Mouse (Mus musculus): ENCODE data around the gene Tollip.

Tollip gene

DNA sequence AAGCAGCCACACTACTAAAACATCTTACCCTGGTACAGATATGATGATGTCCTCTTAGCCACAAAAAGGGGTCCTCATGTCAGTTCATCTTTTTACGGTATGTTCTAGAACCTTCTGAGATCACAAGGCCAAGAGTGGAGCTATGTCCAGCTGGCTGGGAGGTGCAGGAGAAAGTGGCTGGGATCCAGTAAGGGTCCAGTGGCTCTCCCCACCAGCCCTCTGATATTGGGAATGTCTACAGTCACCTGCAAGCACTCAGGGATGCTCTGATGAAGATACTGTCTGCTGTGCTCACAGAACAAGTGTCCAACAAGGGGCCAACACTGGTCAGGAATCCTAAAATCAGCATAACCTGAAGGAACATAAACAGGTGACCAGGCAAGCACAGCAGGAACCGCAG, at the start of gene Tollip:
Gene Tollip (minus strand): TSS at position 101 of the 400 bp plus-strand sequence.
- no peak for DNase-seq (ENCODE audit: low spot score in 2 of 2)

DNA sequence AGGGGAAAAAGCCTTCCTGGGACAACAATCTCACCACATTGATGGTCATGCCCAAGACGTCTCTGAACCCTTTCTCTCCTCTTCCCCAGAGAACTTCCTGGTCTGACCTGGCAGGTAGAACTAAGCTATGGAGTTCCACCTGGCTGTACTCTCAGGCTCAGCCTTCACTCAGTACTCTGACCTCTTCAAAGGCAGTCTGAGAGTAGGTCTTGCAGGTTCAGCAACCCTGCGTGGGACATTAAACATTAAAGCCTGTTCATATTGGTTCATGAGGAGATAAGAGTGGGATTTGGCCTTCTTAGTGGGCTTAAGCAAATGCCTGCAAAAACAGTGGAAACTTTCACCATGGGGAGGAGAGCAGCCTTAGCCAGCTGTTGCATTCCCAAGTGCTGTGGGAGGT, 48.0 kb upstream of the Tollip start:
- no peak for DNase-seq (ENCODE audit: low spot score in 2 of 2)

DNA sequence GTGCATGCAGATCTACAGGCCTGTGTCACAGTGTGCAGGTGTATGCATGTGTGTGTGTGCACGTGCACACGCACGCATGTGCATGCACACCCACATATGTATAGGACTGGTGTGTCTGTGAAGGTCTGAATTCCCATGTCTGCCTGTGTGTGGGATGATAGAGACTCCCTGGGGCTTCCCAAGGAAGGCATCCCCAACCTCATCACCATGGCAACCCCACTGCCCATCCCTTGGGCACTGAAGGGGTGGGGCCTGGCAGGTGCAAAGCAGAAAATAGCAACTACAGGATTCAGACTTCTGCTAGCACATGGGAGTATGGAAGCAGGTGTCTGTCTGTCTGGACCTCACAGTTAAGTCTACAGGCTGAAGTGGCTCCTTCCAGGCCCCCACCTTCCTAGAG, 44.2 kb upstream of the Tollip start:
- DNase-seq (ENCODE audit: low spot score in 2 of 2), result no peak

DNA sequence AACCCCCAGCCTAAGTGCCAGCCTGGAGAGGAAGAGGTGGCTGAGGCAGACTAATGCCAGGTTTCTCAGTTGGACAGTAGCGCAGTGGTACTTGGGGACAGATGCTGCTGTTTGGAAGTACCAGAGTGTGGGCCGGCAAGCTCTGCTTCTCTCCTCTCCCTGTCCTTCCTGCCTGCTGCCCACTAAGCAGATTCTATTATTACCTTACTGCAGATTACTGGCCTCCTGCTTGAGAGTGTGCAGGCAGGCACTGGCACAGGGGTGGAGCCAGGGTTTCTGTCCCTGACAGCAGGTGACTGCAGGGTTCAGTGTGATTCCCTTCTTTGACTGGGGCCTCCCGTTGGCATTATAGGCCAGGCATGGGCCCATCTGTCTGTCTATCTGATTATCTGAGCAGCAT, 43.2 kb upstream of the Tollip start:
- no peak for DNase-seq (ENCODE audit: low spot score in 2 of 2)

DNA sequence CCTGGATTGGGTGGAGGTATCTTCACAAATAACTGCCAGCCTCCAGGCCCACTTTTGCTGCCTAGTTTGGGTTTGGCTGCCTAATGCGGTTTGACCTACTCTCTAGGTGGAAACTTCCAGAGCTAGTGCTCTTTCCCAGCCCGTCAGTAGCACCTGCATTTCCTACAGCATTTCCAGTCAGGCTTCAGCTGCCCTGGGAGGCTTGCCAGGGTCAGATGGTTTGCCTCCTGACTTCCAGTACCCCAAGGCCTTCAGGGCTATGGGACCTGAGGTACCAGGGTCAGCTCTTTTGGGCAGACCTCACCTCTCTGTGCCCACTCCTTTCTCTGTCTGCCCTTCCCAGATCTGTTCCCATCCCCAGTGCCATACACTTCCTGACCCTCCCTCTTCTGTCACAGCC, 42.6 kb upstream of the Tollip start:
- DNase-seq (ENCODE audit: low spot score in 2 of 2), result no peak

DNA sequence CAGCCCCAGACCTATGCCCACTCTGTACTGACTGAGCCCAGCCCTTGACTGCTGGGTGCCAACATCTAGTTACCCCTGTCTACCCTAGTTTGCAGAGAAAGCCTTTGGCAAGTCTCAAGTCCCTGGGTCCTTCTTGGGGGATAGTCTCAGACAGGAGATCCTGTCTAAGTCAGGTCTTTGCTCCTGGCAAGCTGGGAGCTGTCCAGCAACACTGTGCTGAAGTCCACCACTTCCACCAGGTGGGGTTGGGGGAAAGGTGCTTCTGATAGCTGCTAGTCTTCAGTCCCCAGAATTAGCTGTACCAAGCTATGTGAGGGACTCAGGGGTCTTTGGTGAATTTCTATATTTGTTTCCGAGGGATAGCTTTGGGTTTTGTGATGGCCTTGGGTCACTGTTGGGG, 40.8 kb upstream of the Tollip start:
- DNase-seq (ENCODE audit: low spot score in 2 of 2), result no peak

DNA sequence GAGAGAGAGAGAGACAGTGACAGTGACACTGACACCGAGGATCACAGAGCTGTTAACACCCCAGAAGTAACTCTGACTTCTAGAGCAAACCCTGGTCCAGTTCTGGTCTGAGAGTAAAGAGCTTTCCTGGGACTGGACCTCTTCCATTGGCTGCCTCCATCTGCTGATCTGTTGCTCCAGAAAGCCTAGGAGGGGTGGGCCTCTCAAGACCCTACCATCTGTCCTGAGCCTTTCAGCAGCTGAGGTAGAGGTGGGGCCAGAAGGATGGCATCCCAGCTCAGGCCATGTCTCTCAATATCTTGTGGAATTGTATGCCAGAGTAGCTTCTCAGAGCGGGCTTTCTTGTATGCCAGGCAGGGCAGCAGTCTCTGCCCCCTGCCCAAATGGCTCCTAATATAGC, 39.9 kb upstream of the Tollip start:
- DNase-seq (ENCODE audit: low spot score in 2 of 2), result no peak

DNA sequence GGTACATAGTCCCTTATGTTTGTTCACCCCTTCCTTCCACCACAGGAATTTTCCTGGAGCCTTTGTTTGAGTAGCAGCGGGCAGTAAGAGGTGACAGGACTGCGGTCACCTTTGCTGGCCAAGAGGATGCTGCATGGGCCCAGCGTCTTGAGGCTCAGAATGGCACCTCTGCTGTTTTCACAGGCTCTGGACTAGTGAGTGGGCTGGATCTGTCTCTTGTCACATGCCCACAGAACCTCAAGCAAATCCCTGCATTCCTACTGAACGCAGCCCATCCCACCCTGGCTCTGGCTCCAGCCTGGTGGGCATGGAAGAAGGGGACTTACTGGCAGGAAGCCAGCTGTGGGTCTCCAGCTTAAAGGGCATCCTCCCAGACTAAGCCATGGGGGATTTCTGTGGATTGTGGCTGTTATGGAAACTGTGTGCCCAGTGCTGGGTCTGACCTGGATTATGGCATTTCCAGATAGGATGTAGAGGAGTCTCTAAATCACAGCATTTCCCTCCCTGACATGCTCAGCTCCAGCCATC, 39.3 kb upstream of the Tollip start:
- no peak for DNase-seq (ENCODE audit: low spot score in 2 of 2)

DNA sequence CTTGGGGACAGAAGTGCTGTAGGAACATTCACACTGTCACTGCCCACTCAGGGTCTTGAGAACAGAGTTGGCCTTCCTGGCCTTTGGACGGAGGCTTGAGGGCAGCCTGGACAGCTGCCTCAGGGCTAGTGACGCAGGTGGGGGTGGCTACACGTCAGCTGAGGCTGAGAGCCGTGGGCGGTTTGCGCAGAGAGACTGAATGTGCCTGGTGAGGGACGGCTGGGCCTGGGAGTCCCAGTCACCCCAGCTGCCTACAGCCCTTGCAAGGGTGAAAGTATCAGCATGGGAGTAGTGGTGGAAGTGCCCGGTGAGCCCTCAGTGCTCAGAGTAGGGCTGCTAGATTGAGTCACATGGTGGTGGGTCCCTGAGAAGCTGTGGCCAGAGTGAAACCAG, 37.9 kb upstream of the Tollip start:
- no peak for DNase-seq (ENCODE audit: low spot score in 2 of 2)

DNA sequence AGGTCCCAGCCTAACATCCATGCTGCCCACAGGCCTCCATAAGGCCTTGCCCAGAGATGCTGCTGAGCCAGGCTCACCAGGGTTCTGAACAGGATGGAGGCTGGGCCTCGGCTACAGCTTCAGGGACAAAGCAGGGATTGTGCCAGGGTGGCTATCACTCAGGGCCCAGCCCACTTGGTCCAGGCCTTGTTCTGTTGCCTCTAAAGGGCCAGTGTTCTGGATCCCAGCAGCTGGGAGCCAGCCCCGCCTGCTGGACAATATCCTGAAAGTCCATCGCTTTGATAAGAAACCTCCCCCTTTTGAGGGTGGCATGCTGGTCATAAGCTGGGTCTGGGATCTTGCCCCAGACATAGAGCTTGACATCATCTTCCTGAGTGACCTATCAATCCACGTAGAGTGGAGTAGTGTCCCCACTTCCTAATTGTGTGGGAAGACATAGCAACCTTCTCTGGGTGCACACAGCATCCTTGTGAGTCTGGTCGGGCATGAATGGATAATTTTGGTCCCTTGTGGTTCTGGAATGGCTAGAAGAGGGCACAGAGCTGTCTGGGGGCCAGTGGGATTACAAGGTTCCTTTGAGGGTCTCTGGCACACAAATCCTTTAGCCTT, 37.4 kb upstream of the Tollip start:
- no peak for DNase-seq (ENCODE audit: low spot score in 2 of 2)

DNA sequence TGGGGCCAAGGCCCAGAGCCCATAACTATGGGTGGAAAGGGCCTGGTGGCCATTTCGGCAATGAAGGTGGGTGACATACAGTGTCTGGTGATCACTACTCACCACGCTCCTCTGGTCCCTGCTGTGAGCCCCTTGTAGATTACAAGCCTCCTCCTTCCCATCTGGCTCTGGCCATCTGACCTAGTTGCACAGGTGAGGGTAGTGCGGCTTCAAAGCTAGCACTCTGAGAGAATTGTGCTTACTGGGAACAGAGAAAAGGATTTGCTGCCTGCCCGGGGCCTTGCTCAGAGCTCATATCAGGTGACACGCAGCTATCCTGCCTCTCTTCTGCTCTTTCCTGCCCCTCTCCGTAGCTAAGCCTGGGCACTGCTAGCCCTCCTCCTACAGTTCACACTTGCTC, 35.3 kb upstream of the Tollip start:
- no peak for DNase-seq (ENCODE audit: low spot score in 2 of 2)

DNA sequence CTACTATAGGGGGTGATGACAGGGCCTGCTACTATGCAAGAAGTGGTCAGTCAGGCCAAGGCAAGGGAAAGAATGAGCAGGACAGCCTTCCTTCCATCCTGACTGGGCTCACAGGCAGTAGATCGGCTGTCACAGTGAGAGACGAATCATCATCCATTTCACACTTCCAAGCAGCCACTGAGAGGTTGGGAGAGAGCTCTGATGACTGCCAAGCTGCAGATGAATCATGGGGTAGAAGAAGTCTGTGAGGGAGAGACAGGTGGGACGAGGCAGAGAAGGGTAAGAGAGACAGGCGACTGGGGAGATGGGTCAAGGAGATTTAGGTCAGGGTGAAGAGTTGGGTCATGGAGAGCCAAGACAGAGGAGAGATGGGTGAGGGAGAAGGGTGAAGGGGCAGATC, 34.6 kb upstream of the Tollip start:
- DNase-seq (ENCODE audit: low spot score in 2 of 2), result no peak

DNA sequence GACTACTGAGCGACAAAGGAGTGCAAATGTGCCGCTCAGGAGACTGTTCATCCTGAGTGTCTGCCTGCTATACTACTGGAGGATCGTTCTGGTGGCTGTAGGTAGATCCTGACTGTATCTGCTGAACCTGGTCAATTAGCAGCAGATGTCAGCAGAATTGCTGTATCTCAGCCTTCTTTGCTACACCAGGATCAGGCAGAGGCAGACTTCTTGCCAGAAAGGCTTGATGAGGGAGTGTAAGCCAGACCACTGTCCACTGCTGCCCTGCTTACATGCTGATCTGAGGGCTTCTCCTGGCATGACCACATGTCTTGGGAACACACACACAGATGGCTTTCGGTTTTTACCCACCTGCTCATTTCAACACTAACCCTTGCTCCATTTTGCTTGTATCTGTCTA, 33.5 kb upstream of the Tollip start:
- DNase-seq (ENCODE audit: low spot score in 2 of 2), result no peak

DNA sequence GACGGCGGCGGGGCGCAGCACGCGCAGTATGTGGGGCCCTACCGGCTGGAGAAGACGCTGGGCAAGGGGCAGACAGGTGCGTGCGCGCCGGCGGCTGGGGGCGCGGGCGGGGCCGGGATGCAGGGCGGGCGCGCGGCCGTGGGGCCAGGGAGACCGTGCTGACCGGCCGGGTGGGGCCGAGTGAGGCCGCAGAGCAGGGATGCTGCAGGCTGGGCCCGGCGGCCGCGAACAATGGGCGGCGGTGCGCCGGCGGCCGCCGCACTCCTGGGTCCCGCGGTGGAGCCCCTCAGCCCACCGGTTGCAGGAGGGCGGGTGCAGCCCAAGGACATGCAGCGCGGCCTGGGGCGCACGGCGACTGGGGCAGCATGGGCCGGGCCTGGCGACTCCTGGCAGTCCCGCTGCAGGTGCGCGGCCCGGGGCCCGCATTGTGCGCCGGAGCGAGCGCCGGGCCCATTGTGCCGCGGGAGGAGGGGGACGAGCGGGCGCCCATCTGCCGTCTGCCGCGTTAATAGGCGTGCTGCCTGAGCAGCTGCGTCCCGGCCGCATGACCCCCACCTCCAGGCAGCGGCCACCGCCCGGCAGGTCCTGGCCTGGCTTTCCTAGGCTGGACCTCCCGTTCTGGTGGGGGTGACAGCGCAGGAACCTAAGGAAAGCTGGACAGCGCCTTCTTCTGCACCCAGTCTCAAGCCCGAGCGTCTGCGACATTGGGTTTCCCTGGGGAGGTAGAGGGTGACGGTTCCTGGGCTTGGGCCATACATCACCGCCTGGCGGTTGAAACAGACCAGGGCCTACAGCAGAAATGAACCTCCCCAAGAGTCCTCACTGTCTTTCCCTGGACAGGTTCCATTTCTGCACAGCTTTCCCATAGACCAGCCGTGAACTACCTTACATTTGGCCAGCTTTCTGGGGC, 32.1 kb upstream of the Tollip start:
- peak in 1 of 2 experiments; percentile 65 for DNase-seq (ENCODE audit: low spot score in 2 of 2)

DNA sequence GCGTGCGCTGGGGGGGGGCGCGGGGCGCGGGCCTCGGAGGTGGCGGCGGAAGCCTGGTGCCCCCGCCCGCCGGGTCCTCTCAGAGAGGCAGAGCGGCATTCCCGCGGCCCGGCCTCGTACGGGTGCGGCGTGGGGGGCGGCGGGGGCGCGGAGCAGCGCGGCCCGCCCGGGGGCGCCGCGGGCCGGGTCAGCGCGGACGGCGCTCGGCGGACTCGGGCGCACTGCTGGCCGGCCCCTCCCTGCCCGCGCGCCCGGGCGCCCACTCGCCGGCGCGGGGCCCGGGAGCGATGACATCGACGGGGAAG, 31.4 kb upstream of the Tollip start:
- no peak for DNase-seq (ENCODE audit: low spot score in 2 of 2)

DNA sequence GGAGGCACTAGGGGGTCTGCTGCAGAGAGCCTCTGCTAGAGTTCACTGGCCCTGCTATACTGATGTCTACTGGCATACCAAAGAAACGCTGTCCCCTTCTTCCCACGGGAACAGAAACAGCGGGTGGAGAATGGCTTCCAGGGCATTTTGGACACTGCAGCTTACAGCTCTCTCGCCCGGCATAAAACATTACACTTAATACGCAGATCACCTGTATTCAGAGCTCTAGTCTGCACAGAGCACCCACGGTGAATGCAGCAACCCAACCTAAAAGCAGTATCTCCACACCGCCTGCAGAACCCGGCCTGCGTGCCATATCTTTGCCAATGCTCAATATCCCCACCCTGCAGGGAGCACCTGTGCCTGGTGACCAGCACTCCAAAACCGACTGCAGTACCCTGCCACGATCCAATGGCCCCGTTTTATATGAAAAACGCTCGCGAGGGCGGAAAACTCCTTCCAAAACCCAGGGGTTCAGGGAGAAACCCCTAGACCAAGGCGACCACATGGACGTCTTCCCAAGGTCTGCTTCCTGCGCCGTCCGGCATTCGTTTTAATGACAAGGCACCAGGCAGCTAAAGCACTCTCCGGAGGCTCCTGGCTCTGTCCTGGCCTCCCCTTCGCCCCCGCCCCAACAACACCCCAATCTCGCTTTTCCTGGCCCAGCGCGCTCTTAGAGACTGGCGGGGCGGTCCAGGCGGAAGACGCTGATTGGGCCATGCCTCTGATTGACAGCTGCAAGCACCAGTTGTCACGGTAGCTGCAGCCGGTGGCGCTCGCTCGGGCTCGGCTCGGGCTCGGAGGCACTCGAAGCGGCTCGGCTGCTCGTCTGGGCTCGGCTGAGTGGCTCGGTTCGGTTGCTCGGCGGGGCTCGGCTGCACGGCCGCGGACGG, 30.8 kb upstream of the Tollip start, which contains the start of gene Brsk2:
Gene Brsk2 (plus strand): TSS at position 846 of the 893 bp plus-strand sequence.
- peak; percentile 78 to 89 for DNase-seq (ENCODE audit: low spot score in 2 of 2)

DNA sequence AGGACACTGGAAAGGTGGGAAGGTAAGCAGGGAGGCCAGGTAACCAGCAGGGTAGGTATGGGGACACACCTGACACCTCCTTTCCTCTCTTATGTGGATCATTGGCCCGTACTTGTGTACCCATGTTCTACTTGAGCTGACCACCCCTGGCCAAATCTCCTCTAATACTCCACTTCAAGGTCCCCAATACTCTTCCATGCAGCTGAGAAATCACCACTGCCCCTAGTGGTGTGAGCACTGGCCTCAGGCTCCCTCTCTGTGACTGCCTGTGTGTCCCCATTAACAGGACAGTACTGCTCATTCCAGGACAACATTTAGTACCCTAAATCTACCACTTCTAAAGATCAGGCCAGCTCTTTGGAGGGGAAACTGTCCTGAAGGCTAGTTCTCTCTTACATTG, 29.7 kb upstream of the Tollip start:
- no peak for DNase-seq (ENCODE audit: low spot score in 2 of 2)

DNA sequence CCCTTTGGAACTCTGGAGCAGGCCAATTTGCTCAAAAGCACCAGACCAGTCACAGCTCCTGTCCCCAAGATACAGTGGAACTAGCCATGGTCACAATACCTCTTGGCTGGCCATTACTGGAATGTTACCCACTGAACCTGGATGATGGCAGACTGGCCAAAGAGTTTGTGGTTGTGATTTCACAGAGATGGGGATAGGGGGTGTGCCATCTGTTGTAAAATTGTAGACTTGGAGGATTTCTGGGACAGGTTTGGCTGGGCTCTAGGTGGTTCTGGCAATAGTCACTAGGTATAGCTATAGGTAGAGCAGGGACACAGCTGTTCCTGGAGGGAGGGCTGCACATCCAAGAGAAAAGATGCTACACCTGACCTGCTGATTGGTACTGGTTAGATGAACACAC, 29.2 kb upstream of the Tollip start:
- DNase-seq (ENCODE audit: low spot score in 2 of 2), result no peak

DNA sequence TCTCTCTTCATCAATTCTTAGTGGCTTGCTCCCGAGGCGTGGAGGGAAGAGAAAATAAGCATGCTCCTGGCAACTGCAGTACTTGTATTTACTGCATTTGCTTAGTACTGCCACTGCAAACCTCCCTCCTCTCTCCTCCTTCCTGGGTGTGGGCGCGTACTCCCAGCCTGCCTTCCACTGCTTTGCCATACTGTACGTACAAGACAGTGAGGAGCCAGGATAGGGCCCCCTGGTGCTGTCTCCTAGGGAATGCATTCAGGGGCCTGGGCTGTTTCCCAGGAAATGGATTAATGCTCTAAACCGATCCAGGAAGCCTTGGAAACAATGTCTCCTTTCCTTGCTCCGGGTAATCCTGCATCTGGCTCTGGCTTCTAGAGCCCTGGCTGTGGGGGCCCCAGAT, 27.6 kb upstream of the Tollip start:
- no peak for DNase-seq (ENCODE audit: low spot score in 2 of 2)

DNA sequence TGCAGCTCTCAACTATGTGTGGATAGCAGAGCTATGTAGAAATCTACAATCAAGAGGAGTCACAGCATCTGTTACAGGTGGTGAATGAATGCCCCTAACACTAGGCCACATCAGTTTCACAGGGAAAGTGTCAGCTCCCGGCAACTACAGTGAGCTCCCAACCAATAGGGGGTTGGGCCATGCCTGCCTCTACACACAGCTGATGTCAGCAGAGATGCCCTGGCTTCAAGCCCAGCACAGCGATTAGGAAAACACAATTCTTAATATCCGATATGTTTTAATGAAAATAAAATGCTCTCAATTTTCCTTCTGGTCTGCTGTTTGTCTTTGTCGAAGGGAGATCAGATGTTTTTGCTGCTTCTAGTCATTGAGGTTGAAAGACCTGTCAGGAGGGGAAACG, 25.1 kb upstream of the Tollip start:
- DNase-seq (ENCODE audit: low spot score in 2 of 2), result no peak

DNA sequence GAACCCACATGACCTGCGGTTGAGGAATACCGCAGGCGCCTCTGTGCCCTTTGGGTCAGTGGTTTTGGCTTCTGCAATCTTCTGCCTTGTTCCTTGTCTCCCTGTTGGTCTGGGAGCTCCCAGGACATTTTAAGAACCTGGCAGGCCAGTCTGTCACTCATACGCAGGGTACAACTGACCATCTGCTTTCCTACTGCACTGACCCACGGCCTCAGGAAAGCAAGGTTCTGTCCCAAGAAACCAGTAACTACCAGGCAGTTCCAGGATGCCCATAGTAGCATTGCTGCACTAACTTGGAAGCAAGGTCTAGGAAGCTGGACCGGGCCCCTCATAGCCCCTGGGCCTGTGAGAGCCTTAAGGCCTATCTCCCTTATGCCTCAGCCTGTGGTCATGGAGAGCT, 16.6 kb upstream of the Tollip start:
- DNase-seq (ENCODE audit: low spot score in 2 of 2), result no peak

Measured in spleen, postnatal 4 days (tissue).